Mouse (Mus musculus): ENCODE data around the gene Plcl1.
"Not testable (repeated sequence)": the region's sequence is repeated elsewhere in the genome, so short reads cannot be mapped to it uniquely, and the experiment has no call there.

DNA sequence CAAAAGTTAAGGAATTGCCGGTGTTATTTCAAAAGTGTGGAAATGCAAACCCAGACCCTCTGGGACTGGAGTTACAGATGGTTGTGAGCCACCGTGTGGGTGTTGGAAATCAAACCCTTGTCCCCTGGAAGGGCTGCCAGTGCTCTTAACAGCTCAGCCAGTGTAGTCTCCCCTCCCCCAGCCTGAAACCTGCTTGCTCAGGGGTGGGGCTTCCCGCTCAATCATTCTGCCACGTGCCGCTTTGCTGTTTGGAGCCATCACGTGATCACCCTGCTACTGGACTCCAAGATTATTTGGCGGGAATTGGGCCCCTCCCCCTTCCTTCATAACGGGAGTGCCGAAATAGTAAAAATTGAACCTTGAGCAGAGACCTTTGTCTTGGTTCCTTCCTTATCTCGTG is 81.7 kb downstream of the Plcl1 start:
- not testable (repeated sequence) for TF ChIP-seq CTCF (IDR thresholded peaks at IDR 0.05; ENCODE audit: low read depth, low read length); TAL1 (conservative IDR thresholded peaks at IDR 0.05; ENCODE audit: low read depth, low read length); GATA1 (IDR thresholded peaks at IDR 0.05; ENCODE audit: borderline replicate concordance, low read length); GATA2 (IDR thresholded peaks at IDR 0.05; ENCODE audit: borderline replicate concordance, low read depth, low read length); POLR2AphosphoS5 (IDR thresholded peaks at IDR 0.05; ENCODE audit: insufficient replicate concordance, low read depth, low read length)
